Mouse (Mus musculus) testis, postnatal 14 days (tissue): ENCODE results near the gene Tatdn3.
A peak's percentile ranks its signal among the peaks of the same experiment; 100 is the strongest.
"Not testable (repeated sequence)": the region's sequence is repeated elsewhere in the genome, so short reads cannot be mapped to it uniquely, and the experiment has no call there.

Source experiments
- DNase-seq: peaks from one replicate; pipeline ENCODE4 v3.0.0; 2021; ENCODE audit warnings: low spot score

Tatdn3 gene

DNA sequence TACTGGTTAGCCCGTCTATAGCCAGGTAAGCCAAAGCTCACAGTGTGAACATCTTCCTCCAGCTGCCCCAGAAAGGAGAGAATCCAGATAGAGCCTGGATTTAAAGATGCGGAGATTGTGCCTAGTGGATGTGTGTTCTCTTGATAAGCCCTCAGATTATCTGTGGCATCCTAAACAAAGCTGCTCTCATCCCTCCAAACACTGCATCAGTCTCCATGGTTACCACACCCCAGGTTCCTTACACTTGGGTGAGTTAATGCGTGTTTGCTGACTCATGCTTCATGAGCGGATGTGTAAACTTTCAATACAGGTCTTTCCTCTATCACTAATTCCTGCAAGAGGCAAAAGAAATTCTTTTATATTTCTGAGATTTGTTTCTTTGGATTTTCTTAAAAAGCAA is 27.1 kb downstream of the Tatdn3 start:
- no peak for DNase-seq

DNA sequence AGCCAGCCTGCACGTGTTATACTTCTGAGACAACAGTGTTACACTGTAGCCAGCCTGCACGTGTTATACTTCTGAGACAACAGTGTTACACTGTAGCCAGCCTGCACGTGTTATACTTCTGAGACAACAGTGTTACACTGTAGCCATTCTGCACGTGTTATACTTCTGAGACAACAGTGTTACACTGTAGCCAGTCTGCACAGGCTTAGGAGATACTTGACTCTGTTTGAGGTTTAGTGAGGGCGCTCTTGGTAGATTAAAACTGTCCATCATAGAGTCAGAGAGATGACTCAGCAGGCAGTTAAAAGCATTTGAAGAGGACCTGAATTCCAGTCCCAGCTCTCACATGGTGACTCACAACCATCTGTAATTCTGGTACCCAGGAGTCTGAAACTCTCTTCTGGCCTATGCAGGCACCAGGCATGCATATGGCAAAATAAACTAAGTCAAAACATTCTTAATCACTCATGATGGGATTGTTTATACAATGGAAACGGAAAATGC is 31.8 kb downstream of the Tatdn3 start:
- DNase-seq, result peak; percentile 51

DNA sequence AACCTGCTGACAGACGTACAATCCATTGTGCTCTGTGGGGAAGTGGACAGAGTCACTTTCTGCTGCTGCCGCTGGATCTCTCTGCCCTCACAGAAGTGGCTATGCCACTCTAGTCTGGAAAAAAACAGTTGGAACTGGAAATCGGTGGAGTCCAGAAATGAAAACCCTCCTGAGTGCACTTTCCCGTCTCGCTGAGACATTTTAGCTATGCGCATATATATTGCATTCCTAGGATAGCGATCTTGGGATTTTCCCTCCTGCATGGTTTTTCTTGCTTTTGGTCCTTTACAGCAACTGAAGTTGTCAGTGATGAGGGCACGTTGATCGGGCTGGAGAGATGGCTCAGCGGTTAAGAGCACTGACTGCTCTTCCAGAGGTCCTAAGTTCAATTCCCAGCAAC is 32.5 kb downstream of the Tatdn3 start:
- DNase-seq, result no peak

DNA sequence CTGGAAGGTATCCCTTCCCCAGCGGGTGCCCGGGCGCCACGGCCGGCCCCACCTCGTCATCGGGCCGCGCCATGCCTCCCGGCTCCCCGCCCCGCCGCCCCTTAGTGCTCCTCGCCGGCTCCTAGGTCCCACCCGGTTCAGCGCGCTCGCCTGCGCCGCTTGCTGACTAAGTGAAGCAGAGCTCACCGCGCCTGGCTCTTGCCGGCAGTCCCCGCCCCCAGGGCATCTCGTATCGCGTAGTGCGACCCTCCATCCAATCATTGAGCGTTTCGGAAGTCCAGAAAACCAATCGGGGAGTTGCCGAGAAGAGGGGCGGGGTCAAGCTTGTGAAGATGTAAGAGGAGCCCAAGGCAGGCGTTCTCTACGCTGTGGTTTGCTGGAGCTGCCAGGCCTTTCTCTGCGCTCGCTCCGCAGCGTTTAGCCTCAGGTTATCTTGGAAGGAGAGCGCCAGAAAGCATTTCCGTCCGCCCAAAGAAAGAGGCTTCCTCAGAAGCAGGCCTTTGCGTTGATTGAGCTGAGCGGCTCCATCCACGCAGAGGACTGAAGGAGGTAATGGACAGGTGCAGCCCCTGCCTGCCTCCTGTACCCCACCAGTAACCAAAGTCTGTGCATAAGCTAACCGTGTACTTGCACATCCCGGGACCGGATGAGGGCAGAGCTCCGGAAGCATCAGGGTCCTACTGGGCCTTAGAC is 36.6 kb downstream of the Tatdn3 start, which contains the start of gene Flvcr1:
Gene Flvcr1, minus strand, starts transcription at position 138 of the 693 bp plus-strand sequence.
- peak; percentile 97 for DNase-seq

DNA sequence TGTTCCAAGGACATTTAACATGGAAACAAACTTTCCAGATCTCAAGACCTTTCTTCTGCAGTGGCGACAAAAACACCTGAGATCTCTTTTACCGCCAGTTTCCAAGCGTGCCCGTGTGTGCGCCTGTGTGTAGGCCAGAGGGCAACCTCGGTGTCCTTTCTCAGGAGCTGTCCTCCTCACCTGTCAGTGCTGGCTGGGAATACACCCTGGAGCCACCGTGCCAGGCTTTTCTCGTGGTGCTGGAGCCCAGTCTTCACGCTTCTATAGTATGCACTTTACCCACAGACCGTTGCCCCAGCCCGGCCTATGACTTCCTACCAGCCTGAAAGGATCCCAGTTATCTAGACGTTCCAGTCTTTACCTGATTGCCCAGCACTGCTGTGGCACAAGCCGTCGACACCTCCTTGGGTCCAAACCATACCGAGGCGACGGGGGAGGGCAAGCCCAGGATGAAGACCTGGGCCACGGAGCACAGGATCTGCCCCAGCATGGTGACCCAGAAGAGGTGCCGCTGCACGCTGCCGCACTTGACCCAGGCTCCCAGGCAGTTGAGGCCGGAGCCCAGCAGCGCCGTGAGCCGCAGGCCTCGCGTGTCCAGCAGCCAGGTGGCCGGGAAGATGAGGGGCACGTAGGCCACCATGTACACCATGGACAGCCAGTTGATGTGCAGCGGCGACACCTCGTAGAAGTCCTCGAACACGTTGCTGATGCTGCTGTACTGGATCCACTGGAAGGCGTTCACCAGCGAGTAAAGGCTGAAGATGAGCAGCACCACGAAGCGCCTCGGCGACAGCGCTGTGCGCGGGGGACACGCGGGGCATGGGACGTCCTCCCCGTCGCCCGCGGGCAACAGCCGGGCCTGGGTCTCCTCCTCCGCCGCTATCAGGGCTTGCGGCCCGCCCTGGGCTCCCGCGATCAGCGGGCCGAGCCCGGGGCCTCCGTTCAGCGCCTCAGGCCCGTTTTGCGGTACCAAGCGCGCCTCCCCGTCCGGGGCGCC is 37.4 kb downstream of the Tatdn3 start:
- DNase-seq, result peak; percentile 9

DNA sequence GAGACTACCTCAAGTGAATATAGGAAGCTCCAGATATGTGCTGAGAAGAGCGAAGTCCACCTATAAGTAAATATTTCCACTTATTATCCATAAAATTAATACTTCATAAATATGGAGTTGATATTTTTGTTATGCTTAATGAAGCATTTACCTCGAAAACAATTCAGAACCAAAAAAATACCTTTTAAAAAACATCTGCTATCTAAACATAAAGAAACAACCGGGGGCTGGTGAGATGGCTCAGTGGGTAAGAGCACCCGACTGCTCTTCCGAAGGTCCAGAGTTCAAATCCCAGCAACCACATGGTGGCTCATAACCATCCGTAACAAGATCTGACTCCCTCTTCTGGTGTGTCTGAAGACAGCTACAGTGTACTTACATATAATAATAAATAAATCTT is 38.9 kb downstream of the Tatdn3 start:
- not testable (repeated sequence) for DNase-seq

DNA sequence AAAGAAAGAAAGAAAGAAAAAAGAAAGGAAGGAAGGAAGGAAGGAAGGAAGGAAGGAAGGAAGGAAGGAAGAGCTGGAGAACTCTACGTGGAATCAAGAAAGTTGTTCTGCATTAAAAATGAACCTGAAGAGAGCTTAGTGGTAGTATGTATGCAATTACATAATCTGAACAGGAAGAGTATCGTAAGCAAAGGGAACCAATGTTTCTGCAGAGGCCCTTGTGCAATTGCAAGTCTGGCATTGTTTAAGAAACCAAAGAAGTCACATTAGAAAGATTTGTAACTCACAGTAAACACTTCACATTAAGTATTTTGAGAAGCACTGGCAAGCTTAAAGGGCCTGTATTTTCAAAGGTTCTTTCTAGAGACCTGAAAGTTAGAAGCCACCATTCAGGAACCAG is 39.6 kb downstream of the Tatdn3 start:
- DNase-seq, result no peak

DNA sequence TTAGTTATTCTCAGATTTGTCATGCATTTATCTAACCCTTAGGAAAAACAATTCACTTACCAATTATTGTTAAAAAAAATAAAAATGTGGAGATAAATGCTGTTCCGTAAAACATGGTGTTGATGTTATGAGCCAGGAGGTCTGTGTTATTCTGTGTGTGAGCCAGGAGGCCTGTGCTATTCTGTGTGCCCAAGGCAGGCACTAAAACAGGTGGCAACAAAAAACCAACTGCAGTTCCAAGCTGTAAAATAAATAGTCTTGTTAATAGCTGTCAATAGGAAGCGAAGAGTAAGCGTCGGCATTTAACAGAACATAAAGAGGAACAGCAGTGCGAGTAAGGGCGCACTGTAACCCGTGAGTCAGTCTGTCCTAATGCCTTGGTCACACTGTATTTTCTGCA is 41.7 kb downstream of the Tatdn3 start:
- DNase-seq, result no peak

DNA sequence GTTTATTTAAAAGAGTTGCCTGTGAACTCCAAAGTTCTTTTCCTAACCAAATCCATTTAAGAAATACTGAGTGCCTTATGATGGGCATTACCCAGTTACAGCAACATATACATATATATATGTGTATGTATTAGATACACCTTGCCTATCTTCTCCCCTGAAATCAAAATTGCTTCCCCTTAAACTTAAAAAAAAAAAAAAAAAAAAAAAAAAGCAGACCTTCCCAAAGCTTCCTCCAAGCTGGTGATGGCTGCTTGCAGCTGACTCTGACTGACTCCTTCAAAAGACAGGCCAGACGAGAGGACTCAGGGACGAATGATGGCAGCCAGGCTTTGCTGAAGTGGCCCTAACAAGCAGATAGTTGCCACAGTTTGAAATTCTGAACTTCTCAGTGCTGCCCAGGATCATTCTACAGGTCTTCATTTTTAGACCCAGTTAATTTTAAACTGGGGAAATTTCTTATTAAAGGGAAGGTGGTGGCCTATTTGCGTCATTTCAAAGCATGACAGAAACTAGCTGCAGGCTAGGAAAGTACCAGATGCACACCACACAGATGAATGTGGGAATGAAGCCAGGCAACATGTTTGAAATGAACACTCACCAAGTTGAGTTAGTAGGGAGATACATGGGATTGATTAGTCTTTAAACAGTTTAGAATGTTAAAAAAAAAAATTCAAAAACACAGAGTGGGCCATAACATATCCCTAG is 42.4 kb downstream of the Tatdn3 start:
- no peak for DNase-seq

DNA sequence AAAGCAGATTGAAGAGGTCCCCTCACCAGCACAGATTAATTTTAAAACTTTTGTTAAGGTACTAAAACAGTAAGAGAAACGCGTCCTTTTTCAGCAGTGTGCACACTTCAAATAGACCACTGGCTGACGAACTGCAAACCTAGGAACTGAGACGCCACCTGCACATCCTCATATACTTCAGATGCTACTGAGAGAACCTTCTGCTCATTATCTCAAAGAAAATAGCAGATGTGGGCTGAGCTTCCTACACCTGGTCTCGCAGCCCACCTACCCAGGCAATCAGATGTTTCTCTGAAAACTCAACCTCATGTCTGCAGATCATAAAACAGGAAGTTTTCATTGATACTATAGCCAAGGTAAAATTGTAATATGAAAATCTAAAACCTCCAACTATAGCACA is 42.9 kb downstream of the Tatdn3 start:
- DNase-seq, result no peak

DNA sequence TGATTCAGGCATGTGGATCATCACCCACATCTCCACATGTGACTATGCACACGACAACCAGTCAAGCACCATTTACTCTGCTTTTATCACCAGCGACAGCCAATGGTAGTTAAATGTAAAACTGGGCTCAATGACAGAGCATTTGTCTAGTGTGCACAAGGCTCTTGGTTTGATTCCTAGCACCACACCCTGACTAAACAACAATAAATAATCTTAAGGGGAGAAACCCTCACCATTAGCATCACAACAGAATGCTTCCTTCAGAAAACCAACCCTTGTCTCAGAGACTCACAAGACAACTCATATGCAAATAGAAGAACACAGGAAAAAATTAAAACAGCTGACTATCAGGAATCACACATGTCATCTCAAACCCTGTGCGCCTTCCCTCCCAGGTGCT is 48.5 kb downstream of the Tatdn3 start:
- DNase-seq, result no peak

DNA sequence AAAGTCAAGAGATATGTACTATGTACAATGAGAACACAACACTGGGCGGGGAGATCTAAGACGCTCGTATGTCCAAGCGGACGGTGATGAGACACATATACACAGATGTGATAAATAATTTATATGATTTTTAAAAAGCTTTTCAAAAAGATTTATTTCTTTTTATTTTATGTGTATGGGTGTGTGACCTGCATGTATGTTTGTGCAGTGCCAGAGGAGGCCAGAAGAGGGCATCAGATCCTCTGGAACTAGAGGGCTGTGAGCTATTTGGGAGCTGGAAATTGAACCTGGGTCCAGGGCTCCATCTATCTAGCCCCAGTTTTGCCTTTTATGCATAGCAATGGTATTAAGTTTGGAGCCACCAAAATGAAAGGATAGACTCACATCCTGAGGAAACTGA is 54.0 kb downstream of the Tatdn3 start:
- no peak for DNase-seq

DNA sequence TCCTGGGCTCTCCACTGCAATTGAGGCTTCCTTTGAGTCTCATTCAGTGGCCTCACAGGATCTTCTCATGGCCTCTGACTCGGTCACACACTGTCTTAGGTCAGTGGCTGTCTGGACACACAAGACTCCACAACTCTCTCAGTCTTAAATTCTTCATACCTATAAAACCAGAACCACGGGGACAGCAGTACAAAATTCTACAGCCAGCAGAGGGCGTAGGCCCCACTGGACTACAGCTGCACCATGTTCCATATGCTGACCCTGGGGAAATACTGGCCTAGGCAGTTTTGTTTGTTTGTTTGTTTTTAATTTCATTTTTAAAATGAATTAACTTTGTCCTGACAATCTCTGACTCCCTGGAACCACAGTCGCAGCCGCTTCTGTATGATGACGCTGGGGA is 60.5 kb downstream of the Tatdn3 start:
- DNase-seq, result no peak

DNA sequence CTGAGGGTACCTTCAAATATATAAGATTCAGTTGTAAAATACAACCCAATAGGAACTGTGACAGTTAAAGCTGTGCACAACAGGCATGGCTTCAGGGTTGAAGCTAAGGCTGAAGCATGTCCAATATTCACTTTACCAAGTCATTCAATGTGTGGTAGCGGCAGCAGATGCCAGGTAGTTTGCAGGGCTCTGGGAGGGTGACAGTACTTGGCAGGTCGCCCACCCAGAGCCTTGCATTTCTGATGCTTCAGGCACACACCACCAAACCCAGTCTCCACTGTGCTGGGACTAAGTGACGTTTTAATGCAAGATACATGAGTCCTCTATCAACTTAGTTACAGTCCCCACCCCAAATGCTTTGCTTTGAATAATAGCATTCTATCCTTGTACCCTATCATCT is 62.0 kb downstream of the Tatdn3 start:
- DNase-seq, result no peak

DNA sequence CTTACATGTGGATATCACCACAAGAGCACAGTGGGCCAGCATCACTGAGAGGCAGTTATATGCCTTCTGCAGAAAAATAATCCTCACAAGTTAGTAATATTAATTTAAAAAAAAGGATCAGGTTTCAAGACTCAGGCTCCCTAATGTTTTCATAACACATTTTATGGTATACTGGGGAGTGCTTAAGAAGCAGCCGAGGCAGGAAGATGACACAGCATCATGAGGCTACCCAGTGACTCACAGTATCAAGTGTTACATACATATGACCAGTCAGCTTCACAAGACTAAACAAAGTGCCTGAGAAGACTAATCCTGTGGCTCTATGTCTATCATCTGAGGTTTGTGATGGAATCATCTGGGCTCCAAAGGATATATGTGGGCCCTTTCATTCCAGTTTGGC is 64.7 kb downstream of the Tatdn3 start:
- no peak for DNase-seq

DNA sequence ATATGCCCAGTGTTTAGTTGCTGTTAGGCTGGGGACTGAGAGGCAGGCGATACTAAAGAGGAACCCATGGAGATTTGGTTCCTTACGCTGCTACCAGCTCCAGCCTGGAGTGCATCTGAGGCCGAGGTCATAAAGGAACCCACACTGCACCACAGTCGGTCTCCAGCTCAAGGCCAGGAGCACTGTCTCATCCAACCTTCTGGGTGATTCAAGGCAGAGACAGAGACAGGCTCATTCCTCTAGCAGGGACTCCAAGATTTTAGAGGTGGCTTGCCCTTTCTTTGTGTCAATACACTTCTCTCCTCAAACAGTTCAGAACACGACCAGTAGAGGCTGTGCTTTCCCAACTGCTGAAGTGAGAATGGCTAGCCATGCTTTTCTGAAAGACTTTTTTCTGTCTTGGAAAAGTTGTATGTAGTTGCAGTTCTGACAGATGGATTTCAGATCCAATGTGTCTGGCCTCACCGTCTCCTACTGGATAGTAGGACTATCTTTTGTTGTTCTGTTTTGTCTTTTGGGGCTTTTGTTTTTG is 66.3 kb downstream of the Tatdn3 start:
- no peak for DNase-seq
